Mouse (Mus musculus): Measurements from ENCODE around the gene Klra5.
"Not testable (repeated sequence)": the region's sequence is repeated elsewhere in the genome, so short reads cannot be mapped to it uniquely, and the experiment has no call there.

Gene Klra5

DNA sequence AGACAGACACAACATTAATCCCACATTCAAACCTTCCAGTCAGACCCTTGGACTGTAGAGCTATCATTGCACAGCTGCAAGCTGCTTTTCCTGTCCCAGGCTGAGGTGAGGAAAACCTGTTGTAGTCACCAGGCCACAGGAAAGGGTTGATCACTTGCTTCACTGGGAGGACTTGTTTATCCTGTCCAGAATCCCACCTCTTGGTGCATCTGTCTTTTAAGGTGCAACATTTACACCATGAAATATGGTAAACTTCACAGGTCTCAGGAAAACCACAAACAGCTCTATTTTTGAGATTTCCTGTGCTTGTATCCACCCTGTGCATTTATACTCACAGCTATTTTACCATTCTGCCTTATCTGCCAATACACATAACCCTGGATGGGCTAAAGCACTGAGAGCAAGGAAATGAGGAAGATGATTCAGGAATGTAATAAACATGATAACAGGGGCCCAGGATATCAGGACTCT, at the start of gene Klra5:
Gene Klra5 (minus strand): TSS at position 175 of the 471 bp plus-strand sequence.
- not testable (repeated sequence) for DNase-seq

DNA sequence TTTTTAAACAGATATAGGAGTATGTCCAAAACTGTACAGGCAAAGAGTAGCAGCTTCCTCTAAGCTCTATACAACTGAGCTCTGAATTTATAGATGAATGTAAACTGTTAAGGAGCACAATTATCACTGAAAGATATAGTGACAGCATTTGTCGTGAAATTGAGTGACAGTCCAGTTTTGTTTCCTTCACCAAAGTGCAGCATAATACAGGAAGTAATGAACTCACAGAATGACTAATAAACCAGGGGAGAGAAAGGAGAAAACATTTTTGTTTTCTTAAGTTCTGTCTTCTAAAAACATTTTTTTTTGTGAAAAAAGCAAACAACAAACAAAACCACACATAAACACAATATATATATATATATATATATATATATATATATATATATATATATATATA, 454 bp downstream of the Klra5 start:
- DNase-seq, result no peak

DNA sequence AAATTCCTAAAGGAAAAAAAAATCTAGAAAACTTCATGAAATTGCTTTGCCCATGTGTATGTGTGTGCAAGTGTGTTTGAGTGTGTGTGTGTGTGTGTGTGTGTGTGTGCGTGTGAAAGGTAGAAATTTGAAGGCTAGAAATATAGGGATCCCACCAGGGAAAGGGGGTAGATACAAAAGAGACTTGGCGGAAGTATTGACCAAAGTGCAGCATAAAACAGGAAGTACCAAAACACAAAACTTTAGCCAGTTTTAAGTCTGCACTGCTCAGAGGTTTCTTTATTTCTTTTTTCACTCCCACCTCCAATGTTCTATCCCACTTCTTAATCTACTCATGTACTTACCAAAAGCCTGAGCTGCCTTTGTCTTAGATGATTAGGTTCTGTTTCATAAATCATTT, 34.9 kb downstream of the Klra5 start:
- no peak for DNase-seq

DNA sequence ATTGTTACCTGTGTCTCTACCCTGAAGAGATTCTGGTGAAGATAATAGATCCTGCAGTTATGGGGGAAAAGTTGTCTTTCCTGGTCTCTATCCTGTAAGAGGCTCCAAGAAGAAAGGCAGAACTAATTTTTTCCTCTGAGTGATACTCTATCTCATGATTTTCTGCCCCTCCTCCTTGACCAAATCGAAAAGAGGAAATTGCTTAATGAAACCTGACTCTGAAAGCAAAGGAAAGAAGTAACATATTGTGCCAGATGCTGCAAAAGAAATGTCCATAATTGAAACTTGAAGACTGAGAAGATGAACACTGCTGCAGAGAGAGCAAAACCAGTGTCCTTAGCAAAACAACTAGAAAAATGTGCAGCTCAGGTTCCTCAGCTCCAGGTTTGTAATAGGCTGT, 40.9 kb downstream of the Klra5 start, which contains the start of gene Klra17:
Gene Klra17 (minus strand): TSS at position 124 of the 400 bp plus-strand sequence.
- no peak for DNase-seq

DNA sequence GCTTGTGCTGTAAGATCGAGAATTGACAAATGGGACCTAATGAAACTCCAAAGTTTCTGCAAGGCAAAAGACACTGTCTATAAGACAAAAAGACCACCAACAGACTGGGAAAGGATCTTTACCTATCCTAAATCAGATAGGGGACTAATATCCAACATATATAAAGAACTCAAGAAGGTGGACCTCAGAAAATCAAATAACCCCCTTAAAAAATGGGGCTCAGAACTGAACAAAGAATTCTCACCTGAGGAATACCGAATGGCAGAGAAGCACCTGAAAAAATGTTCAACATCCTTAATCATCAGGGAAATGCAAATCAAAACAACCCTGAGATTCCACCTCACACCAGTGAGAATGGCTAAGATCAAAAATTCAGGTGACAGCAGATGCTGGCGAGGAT, 55.1 kb downstream of the Klra5 start, which contains the start of gene Gm17631:
Gene Gm17631 (plus strand): TSS at position 301 of the 400 bp plus-strand sequence.
- not testable (repeated sequence) for DNase-seq
